Mouse (Mus musculus): ENCODE measurements at regions not wholly inside any gene's neighbourhood (a gene's known extent, or its start where the extent isn't known, plus 50 kb on each side); places are given as distances from the start of the nearest gene placed in this dataset.

DNA sequence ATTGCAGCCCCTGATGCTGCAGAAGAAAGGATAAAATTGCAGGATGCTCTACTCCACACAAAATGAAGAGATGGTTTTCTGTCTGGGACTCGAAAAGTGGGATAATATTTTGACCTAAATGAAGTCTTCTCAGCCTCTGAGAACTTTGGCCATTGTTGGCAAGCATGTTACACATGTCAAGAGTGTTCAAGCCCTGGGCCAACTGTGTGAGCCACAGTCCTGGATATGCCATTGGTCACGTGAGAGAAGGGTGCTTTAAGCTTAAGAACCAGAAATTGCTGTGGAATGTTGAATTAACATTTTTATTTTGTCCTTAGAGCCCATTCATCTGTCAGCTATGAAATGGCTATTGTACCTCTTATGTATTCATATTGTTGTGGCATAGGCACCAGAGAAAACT, 95.0 kb downstream of the Ankrd50 start:
- TF ChIP-seq CTCF (IDR thresholded peaks at IDR 0.05; ENCODE audit: low read depth) (no peak), EP300 (IDR thresholded peaks at IDR 0.05; ENCODE audit: low read depth) (no peak)
